Mouse (Mus musculus): ENCODE data around the gene Faim2. TPM values are rescaled to one million over a fixed set of nuclear protein-coding genes. Genes with fewer than 3 reads are reported as not detected.
A peak's percentile ranks its signal among the peaks of the same experiment; 100 is the strongest.

Gene Faim2
- polyA plus RNA-seq, 1 experiment from 2014 or later, result 2.9 TPM

- no peak overlapping the region for H3K27ac ChIP-seq
- no peak overlapping the region for H3K9ac ChIP-seq
- no peaks in the 10 kb centered on the region for H3K9me3 ChIP-seq (replicated peaks)
- ATAC-seq (ENCODE audit: low FRiP score), result no peak
- H3K4me3 ChIP-seq, result no peak overlapping the region
- peaks cover 49% of the 10 kb centered on the region for H3K4me1 ChIP-seq
- no peaks in the 10 kb centered on the region for H3K27me3 ChIP-seq
- no peaks in the 10 kb centered on the region for H3K36me3 ChIP-seq
- 75% methylated on average over 5 of the region's 5 CpGs for WGBS
- no peak overlapping the region for H3K4me2 ChIP-seq (replicated peaks)
Observed at GRCm38 (mm10) chr15:99503256-99503655, 24.7 kb downstream of the Faim2 start.

DNA sequence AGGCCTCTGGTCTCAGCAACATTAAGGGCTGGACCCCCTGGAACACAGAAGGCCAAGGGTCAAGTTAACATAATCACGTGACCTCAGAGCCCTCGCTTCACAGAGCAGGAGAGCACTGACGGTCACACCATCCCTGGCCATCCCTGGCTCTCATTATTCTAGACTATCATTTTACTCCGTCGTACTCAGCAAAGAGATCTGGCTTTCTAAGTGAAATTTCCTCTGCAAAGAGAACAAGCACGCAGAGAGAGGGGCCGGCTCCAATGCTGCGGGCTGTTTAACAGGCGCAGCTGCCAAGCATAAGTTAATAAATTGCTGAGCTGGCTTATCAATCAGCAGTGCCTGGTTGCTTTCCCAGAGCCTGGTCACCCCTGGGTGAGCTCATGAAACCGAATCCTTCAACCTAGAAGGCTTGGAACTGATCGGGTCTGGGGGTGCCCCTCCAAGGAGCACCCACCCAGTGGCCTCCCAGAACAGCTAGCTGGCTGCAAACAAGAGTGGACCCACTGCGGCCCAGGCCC is 25.6 kb downstream of the Faim2 start:
- Histone ChIP-seq H3K9me3 (replicated peaks) (no peaks in the 10 kb centered on the region), H3K4me2 (replicated peaks) (no peak overlapping the region), H3K36me3 (no peaks in the 10 kb centered on the region), H3K9ac (no peak overlapping the region), H3K27ac (peak overlapping the region; percentile 88), H3K4me1 (peaks cover 49% of the 10 kb centered on the region), H3K27me3 (no peaks in the 10 kb centered on the region), H3K4me3 (no peak overlapping the region)
- 28% methylated on average over 12 of the region's 12 CpGs for WGBS
- peak; percentile 29 for ATAC-seq (ENCODE audit: low FRiP score)

DNA sequence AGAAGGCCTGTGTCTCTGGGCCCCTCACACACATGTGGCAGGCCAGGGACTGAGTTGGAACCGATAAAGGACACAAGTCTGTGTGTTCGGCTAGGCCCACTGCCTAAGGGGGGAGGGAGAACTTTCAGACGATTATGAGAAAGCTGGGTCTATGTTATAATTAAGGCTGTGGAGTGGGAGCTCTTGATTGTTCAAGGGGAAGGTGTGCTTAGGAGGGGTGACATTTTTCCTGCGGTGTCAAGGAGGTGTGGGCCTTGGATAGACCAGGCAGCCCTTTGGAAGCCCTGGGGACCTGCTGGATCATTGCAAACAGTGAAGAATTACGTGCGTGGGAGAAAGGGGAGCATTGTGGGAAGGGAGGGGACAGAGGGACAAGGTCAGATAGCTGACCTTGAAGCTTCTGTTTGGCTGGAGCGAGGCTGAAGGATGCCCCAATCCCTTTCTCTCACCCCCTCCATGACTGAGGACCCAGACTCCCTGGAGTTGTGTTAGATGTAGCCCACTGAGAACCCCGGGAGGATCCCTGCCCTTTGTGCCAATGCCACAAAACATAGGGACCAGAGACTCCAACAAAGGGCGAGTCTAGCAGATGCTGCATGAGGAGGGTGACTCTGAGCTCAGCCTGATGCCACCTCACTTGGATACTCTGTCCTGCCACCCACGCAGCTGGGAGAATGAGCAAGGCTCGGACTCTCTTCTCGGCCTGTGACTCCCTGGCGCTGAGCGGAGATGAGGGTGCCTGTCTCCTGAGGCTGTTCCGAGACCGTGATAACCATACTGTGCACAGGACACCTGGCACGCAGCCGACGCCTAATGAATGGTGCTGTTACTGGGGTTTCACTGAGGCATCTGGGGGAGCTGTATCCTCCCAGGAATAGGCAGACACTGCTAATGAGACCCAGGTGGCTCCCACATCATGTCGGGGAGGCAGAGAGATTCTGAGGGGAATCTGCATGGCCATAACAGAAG is 26.4 kb downstream of the Faim2 start:
- Histone ChIP-seq H3K9ac (no peak overlapping the region), H3K4me3 (no peak overlapping the region), H3K27me3 (no peaks in the 10 kb centered on the region), H3K9me3 (replicated peaks) (no peaks in the 10 kb centered on the region), H3K27ac (peak overlapping the region; percentile 88), H3K4me1 (peaks cover 49% of the 10 kb centered on the region), H3K4me2 (replicated peaks) (no peak overlapping the region), H3K36me3 (no peaks in the 10 kb centered on the region)
- ATAC-seq (ENCODE audit: low FRiP score), result peak; percentile 29
- 58% methylated on average over 20 of the region's 20 CpGs for WGBS

DNA sequence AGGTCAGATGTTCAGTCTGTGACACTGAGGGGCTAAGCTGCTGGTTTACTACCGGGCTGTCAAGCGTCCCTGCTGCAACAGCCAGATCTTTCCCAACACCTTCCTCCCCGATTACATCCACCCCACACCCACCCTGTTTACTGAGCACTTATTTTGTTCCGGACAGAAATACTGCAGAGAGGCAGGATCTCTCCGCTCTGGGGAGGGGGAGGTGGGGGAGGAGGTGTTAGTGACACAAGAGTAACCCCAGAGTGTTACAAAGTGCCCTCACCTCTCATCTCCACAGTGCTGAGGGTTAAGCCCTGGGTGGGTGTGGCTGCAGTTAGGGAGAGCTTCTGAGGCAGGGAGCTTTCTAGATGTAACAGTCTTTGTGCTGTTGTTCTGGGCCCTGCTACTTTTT is 27.6 kb downstream of the Faim2 start:
- H3K9ac ChIP-seq, result no peak overlapping the region
- H3K4me2 ChIP-seq (replicated peaks), result no peak overlapping the region
- H3K9me3 ChIP-seq (replicated peaks), result no peaks in the 10 kb centered on the region
- H3K4me3 ChIP-seq, result no peak overlapping the region
- WGBS, result 42% methylated on average over 5 of the region's 5 CpGs
- peaks cover 41% of the 10 kb centered on the region for H3K4me1 ChIP-seq
- H3K27ac ChIP-seq, result no peak overlapping the region
- H3K27me3 ChIP-seq, result no peaks in the 10 kb centered on the region
- H3K36me3 ChIP-seq, result no peaks in the 10 kb centered on the region
- no peak for ATAC-seq (ENCODE audit: low FRiP score)

DNA sequence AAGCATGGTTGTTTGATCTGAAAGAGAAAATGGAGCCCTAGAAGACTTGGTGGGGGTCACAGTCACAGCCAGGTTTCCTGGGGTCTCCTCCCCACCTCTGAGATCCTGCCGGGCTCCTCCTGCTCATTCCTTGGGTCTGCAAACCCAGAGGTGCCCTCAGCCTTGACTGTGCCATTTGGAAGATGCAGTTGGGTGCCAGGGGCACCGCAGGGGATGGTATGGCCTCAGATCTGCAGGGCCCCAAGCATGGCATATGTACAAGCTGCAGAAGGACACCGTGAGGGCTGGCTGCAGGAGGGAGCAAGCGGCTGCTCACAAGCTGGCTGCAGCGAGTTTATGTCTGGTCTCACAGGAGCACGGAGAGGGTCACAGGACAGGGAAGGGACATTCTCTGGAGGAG is 28.2 kb downstream of the Faim2 start:
- H3K9me3 ChIP-seq (replicated peaks), result no peaks in the 10 kb centered on the region
- no peak overlapping the region for H3K4me2 ChIP-seq (replicated peaks)
- H3K27me3 ChIP-seq, result no peaks in the 10 kb centered on the region
- no peak overlapping the region for H3K27ac ChIP-seq
- no peak for ATAC-seq (ENCODE audit: low FRiP score)
- H3K36me3 ChIP-seq, result no peaks in the 10 kb centered on the region
- H3K9ac ChIP-seq, result no peak overlapping the region
- no peak overlapping the region for H3K4me3 ChIP-seq
- WGBS, result 54% methylated on average over 6 of the region's 6 CpGs
- peaks cover 35% of the 10 kb centered on the region for H3K4me1 ChIP-seq

DNA sequence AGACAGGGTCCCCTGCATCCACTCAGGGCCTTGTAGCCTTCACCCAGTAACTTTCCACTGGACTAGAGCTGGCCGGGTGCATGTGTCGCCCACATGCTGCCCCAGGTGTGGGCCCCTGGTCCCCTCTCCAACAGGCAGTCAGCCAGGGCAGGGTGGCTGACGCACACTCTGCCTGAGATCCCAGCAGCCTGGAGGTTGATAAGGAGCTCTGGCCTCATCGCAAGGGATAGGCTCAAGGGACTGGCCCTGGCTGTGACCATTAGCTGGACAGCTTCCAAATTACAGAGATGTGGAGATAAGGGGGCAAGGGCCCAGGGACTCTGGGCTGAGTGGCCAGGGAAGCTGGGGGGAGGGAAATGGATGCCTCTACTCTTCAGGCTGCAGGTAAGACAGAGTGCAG is 29.2 kb downstream of the Faim2 start:
- Histone ChIP-seq H3K9ac (peak overlapping the region; percentile 23; the same call in 1 of the 2 replicates), H3K27ac (no peak overlapping the region), H3K27me3 (no peaks in the 10 kb centered on the region), H3K36me3 (no peaks in the 10 kb centered on the region), H3K4me2 (replicated peaks) (no peak overlapping the region), H3K4me3 (no peak overlapping the region), H3K9me3 (replicated peaks) (no peaks in the 10 kb centered on the region), H3K4me1 (peaks cover 35% of the 10 kb centered on the region)
- ATAC-seq (ENCODE audit: low FRiP score), result no peak
- 76% methylated on average over 4 of the region's 4 CpGs for WGBS

DNA sequence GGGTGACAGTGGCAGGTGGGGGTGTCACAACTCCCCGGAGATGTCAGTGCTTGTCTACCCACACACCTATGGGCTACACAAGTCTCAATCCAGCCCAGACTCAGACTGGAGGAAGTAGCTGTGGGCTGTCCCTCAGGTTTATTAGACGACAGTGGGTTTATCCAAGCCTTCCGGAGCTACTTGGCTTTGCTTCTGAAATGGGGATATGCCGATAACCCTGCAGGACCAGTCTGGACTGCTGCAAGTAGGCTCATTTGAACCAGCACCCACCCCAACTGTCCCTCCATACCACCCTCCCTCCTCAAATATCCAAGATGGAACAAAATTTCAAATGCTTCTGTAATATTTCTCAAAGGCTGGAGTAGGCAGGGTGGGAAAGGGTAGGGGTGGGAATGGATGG is 29.6 kb downstream of the Faim2 start:
- no peak overlapping the region for H3K9ac ChIP-seq
- ATAC-seq (ENCODE audit: low FRiP score), result no peak
- H3K9me3 ChIP-seq (replicated peaks), result no peaks in the 10 kb centered on the region
- H3K4me3 ChIP-seq, result no peak overlapping the region
- H3K36me3 ChIP-seq, result no peaks in the 10 kb centered on the region
- no peak overlapping the region for H3K27ac ChIP-seq
- no peak overlapping the region for H3K4me2 ChIP-seq (replicated peaks)
- H3K27me3 ChIP-seq, result no peaks in the 10 kb centered on the region
- H3K4me1 ChIP-seq, result peaks cover 34% of the 10 kb centered on the region
- 88% methylated on average over 4 of the region's 4 CpGs for WGBS

- H3K9me3 ChIP-seq (replicated peaks), result no peaks in the 10 kb centered on the region
- ATAC-seq (ENCODE audit: low FRiP score), result no peak
- no peaks in the 10 kb centered on the region for H3K36me3 ChIP-seq
- WGBS, result 49% methylated on average over 12 of the region's 12 CpGs
- H3K4me3 ChIP-seq, result no peak overlapping the region
- H3K27ac ChIP-seq, result no peak overlapping the region
- H3K9ac ChIP-seq, result no peak overlapping the region
- H3K4me1 ChIP-seq, result peaks cover 31% of the 10 kb centered on the region
- H3K4me2 ChIP-seq (replicated peaks), result no peak overlapping the region
- no peaks in the 10 kb centered on the region for H3K27me3 ChIP-seq
Observed at GRCm38 (mm10) chr15:99497527-99498242, 30.3 kb downstream of the Faim2 start.

DNA sequence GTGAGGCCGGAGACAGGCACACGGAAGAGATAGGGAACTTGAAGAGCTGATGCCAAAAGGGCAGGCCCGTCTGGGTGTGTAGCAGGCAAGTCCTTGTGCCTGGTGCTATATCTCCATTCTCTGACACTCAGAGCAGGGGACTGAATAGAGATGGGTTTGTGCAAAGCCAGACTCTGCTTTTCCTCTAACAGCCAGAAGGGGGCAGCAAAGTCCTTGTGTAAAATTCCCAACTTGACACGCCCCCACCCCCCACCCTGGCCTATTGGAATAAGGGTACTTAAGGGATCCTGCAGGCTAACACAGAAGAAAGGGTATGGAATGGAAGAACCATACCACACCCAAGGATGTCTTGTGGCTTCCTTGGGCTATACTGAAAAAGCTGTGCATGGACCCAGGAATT is 30.9 kb downstream of the Faim2 start:
- H3K9ac ChIP-seq, result no peak overlapping the region
- 13% methylated on average over 4 of the region's 4 CpGs for WGBS

GRCm38 (mm10) chr15:99484745-99485144 is 43.2 kb downstream of the Faim2 start:
- 73% methylated on average over 6 of the region's 6 CpGs for WGBS
- H3K36me3 ChIP-seq, result no peaks in the 10 kb centered on the region
- H3K9me3 ChIP-seq (replicated peaks), result no peaks in the 10 kb centered on the region
- no peak overlapping the region for H3K4me3 ChIP-seq
- no peak overlapping the region for H3K27ac ChIP-seq
- no peak overlapping the region for H3K4me2 ChIP-seq (replicated peaks)
- ATAC-seq (ENCODE audit: low FRiP score), result no peak
- no peaks in the 10 kb centered on the region for H3K27me3 ChIP-seq
- H3K9ac ChIP-seq, result no peak overlapping the region
- H3K4me1 ChIP-seq, result no peaks in the 10 kb centered on the region

More for the DNA sequence above, 30.9 kb downstream of the Faim2 start:
- Histone ChIP-seq H3K27me3 (no peaks in the 10 kb centered on the region), H3K27ac (no peak overlapping the region), H3K4me1 (peaks cover 25% of the 10 kb centered on the region), H3K36me3 (no peaks in the 10 kb centered on the region), H3K4me2 (replicated peaks) (no peak overlapping the region), H3K9me3 (replicated peaks) (no peaks in the 10 kb centered on the region), H3K4me3 (no peak overlapping the region)
- peak; percentile 57; the same call in 1 of the 2 replicates for ATAC-seq (ENCODE audit: low FRiP score)

DNA sequence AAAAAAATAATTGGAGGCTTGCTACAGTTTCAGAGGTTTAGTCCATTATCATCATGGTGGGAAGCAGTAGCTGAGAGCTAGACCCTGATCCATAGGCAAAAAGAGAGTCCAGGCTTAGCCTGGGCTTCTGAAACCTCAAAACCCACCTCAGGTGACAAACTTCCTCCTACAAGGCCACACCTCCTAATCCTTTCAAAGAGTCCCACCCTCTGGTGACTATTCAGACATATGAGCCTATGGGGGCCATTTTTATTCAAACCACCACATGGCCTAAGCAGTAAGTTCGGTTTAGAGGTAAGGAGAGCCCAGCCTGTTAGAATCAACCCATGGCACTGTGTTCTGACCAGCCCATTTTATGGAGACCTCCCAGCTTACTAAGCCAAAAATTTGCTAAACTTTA is 52.2 kb downstream of the Faim2 start:
- ATAC-seq (ENCODE audit: low FRiP score), result no peak
- no peaks in the 10 kb centered on the region for H3K36me3 ChIP-seq
- H3K4me3 ChIP-seq, result no peak overlapping the region
- no peaks in the 10 kb centered on the region for H3K27me3 ChIP-seq
- H3K9ac ChIP-seq, result no peak overlapping the region
- H3K9me3 ChIP-seq (replicated peaks), result no peaks in the 10 kb centered on the region
- H3K27ac ChIP-seq, result no peak overlapping the region
- WGBS, result 71% methylated on average over 1 of the region's 1 CpGs
- H3K4me1 ChIP-seq, result peaks cover 11% of the 10 kb centered on the region
- H3K4me2 ChIP-seq (replicated peaks), result no peak overlapping the region

DNA sequence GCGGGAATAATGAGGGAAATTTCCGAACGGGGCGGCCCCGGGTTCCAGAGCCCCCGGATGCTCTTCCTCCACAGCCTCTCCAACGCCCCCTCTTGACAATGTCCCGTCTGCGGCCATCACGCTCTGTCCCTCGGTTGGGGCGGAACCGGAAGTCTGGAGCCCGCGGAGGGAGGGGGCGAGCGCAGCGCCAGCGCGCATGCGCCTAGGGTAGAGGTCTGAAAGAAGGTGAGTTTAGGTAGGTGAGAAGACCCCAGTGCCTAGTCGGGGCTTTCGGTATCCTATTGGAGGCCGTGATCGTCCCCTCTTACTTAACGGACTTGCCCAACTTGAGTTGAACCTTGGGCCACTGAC is 53.4 kb downstream of the Faim2 start, which contains the start of gene Bcdin3d:
TSS of gene Bcdin3d (minus strand) at position 155 of the 351 bp plus-strand sequence.
- no peaks in the 10 kb centered on the region for H3K9me3 ChIP-seq (replicated peaks)
- H3K27me3 ChIP-seq, result no peaks in the 10 kb centered on the region
- H3K4me1 ChIP-seq, result peaks cover 11% of the 10 kb centered on the region
- WGBS, result under 1% methylated on average over 26 of the region's 26 CpGs
- peak within 1 kb of the TSS; percentile 65 for H3K4me2 ChIP-seq (replicated peaks)
- H3K4me3 ChIP-seq, result peak within 1 kb of the TSS; percentile 83
- H3K27ac ChIP-seq, result peak within 1 kb of the TSS; percentile 93
- 0 out of 2 replicates have a peak, but pooled peaks cover 11% of the 10 kb centered on the region for H3K36me3 ChIP-seq
- ATAC-seq (ENCODE audit: low FRiP score), result peak; percentile 87
- peak within 1 kb of the TSS; percentile 79 for H3K9ac ChIP-seq

All from hindbrain, embryonic 12.5 days (tissue).